Mouse (Mus musculus) olfactory bulb, adult 2 months (tissue): ENCODE results near the gene Chfr.

Source experiments
- CTCF ChIP-seq: fragments of 200-500 bp; IDR thresholded peaks from 2 replicates; pipeline ENCODE4 v1.5.1; 2012; ENCODE audit warnings: low read depth, mild to moderate bottlenecking, low read length, moderate library complexity; ENCODE audit not compliant: insufficient read depth
- POLR2A ChIP-seq: fragments of 200-500 bp; IDR thresholded peaks from 2 replicates; pipeline ENCODE4 v1.6.1; 2012; ENCODE audit warnings: mild to moderate bottlenecking, low read depth, low read length, moderate library complexity; ENCODE audit not compliant: insufficient read depth

DNA sequence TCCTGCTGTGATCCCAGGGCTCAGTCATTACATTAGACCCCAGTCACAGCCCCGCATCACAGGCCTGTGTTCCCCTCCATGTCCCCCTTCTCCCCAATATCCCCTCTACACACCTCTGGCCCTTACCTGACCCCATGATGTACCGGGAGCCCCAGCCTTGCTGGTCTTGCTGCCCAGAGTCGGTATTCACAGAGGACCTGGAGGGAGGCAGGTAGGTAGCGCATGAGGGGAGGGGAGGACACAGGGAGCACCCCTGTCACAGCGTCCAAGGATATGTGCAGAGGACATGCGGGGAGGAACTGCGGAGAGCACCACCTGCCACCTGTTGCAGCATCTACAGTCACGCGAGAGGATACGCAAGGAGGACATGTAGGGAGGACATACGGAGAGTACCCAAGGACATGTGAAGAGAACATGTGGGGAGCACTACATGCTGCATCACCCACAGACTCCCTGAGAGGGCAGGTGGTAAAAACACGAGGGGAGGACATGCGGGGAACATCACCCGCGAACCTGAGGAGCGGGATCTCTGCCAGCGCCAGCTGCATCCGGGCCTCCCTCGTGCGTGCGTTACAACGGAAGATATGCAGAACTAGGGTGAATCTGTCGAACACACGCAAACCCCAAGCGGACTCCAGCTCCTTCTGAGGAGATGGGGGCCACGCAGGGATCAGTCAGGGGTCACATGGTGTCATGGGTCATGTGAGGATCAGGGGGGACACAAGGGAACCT, 29.3 kb upstream of the Chfr start:
- no peak for TF ChIP-seq POLR2A
- no peak for TF ChIP-seq CTCF
